Comparison of ENCODE assay signal across 8 mouse cellular contexts in the genomic region with DNA sequence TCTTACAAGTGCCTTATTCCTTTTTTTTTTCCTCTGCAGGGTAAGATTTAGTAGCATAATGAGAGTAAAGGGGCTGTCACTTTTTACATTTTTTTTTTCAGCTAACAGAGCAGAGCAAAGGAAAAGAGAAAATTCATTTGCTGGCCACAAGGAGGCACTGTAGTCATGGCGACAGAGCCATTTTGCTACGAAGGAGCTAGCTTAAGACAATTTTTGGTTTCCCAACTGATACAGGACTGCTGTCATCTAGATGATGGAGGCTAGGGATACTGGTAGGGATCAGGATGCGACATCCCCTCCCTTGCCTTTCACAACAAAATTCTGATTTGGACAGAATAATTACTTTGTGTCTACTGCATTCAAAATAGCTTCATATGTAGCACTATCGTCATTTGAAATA.
DNase-seq lines count a peak whose midpoint lies in the region; ATAC-seq and TF ChIP-seq lines count a peak whose summit lies in the region.

No protein-coding gene starts in this region.

- peak; percentile 5 for DNase-seq in gastrocnemius, postnatal 10 days
- DNase-seq in gastrocnemius, postnatal 14 days = no peak
- DNase-seq in lung, embryonic 14.5 days = peak; percentile 62
- no peak for DNase-seq in lung, adult 18-20 months
- DNase-seq in c-Kit-positive CD71-positive TER-119-positive erythroid progenitor cells, embryonic 14.5 days (ENCODE audit: low spot score) = peak; percentile 5
- no peak for DNase-seq in Muller cell, postnatal 12 days (ENCODE audit: inconsistent ontology term)

- no peaks in the 10 kb centered on the region for H3K9me3 ChIP-seq in lung, embryonic 14.5 days (ENCODE audit: low read depth, low read length)

- H3K9ac ChIP-seq in lung, embryonic 14.5 days = no peak overlapping the region

- WGBS in lung, embryonic 14.5 days = 41% methylated on average over 4 of the region's 4 CpGs

- intact Hi-C loops in gastrocnemius, postnatal 14 days (cut with DNase I; ENCODE audit: low total_unique reads) = loop anchor here (5.0 kb wide), 1 partner anchor 261 kb away; no protein-coding TSS in a partner anchor

- H3K4me3 ChIP-seq in lung, embryonic 14.5 days (ENCODE audit: low read depth, low read length) = no peak overlapping the region

- H3K4me1 ChIP-seq in lung, embryonic 14.5 days (ENCODE audit: insufficient read depth) = no peaks in the 10 kb centered on the region

- no peak overlapping the region for H3K27ac ChIP-seq in lung, embryonic 14.5 days (ENCODE audit: low read depth)

- no peak for ATAC-seq in lung, embryonic 14.5 days (ENCODE audit: insufficient read depth)
- peak; percentile 76 for ATAC-seq in megakaryocyte progenitor cell, adult 5-6 weeks (replicated peaks; ENCODE audit: poor library complexity)
- ATAC-seq in monocyte, adult 5-6 weeks (replicated peaks; ENCODE audit: insufficient number of reproducible peaks, low FRiP score, low TSS enrichment, poor library complexity, severe bottlenecking) = no peak

- no peaks in the 10 kb centered on the region for H3K36me3 ChIP-seq in lung, embryonic 14.5 days (ENCODE audit: insufficient read depth)

- H3K4me2 ChIP-seq in lung, embryonic 14.5 days = no peak overlapping the region

- H3K27me3 ChIP-seq in lung, embryonic 14.5 days (ENCODE audit: insufficient read depth, low read length) = no peaks in the 10 kb centered on the region

- peak; percentile 67 for TF ChIP-seq CTCF in lung, embryonic 14.5 days (IDR thresholded peaks at IDR 0.05; ENCODE audit: low read depth)

Comparison
In these comparisons a context has a peak if more than half of its experiments do, and no peak if none do; other contexts are left out.
1. DNase-seq: peak in gastrocnemius, postnatal 10 days (single experiment), lung, embryonic 14.5 days (single experiment) and c-Kit-positive CD71-positive TER-119-positive erythroid progenitor cells, embryonic 14.5 days (single experiment); none in gastrocnemius, postnatal 14 days (single experiment), lung, adult 18-20 months (0 of 2) and Muller cell, postnatal 12 days (single experiment).